Mouse (Mus musculus) limb, embryonic 14.5 days (tissue): Measurements from ENCODE around the gene Cdh4. TPM values are rescaled to one million over a fixed set of nuclear protein-coding genes. Genes with fewer than 3 reads are reported as not detected.

Source experiments
- ATAC-seq: fragments of 200-750 bp; cut with Nextera tagmentation; 2 replicates; pipeline ENCODE4 v1.8.0; 2017; ENCODE audit warnings: low read depth, moderate number of reproducible peaks, moderate TSS enrichment; ENCODE audit not compliant: low FRiP score
- DNase-seq: peaks from one replicate; pipeline ENCODE4 v3.0.0-alpha.2; 2015; ENCODE audit warnings: low spot score
- H3K27ac ChIP-seq: fragments of 300-500 bp; sonication (generic); replicated peaks from 2 replicates; pipeline ENCODE4 v1.5.1; 2014; ENCODE audit warnings: low read depth, mild to moderate bottlenecking, low read length, moderate library complexity, mixed read lengths
- H3K27me3 ChIP-seq: fragments of 300-500 bp; sonication (generic); 2 replicates; pipeline ENCODE4 v1.6.1; 2014; ENCODE audit warnings: low read length, mixed read lengths; ENCODE audit not compliant: control insufficient read depth, insufficient read depth
- H3K36me3 ChIP-seq: fragments of 300-500 bp; sonication (generic); 2 replicates; pipeline ENCODE4 v1.6.1; 2014; ENCODE audit warnings: mild to moderate bottlenecking, low read length, moderate library complexity, mixed read lengths; ENCODE audit not compliant: control insufficient read depth, insufficient read depth
- H3K4me1 ChIP-seq: fragments of 300-500 bp; sonication (generic); 2 replicates; pipeline ENCODE4 v1.6.1; 2014; ENCODE audit warnings: antibody characterized with exemption, low read length, mixed read lengths; ENCODE audit not compliant: control insufficient read depth, insufficient read depth
- H3K4me2 ChIP-seq: fragments of 300-500 bp; sonication (generic); replicated peaks from 2 replicates; pipeline ENCODE4 v1.6.1; 2014; ENCODE audit warnings: low read depth, mild to moderate bottlenecking, low read length, moderate library complexity; ENCODE audit not compliant: severe bottlenecking
- H3K4me3 ChIP-seq: fragments of 300-500 bp; sonication (generic); replicated peaks from 2 replicates; pipeline ENCODE4 v1.5.1; 2014; ENCODE audit warnings: low read length
- H3K9ac ChIP-seq: fragments of 300-500 bp; sonication (generic); 2 replicates; pipeline ENCODE4 v1.6.1; 2014; ENCODE audit warnings: mild to moderate bottlenecking, low read depth, low read length, moderate library complexity; ENCODE audit not compliant: severe bottlenecking
- H3K9me3 ChIP-seq: fragments of 300-500 bp; sonication (generic); 2 replicates; pipeline ENCODE4 v1.6.1; 2016; ENCODE audit warnings: low read length; ENCODE audit not compliant: control insufficient read depth
- POLR2A ChIP-seq: fragments of 200-500 bp; IDR thresholded peaks from 2 replicates; pipeline ENCODE4 v1.8.0; 2012; ENCODE audit warnings: inconsistent platforms, mild to moderate bottlenecking, moderate library complexity, borderline replicate concordance; ENCODE audit not compliant: insufficient read depth, insufficient read length; ENCODE audit errors: extremely low read depth
- WGBS: fragments of 180-500 bp; shearing (Covaris S2); extraction: QIAGEN DNeasy Blood & Tissue Kit; methylation state at CpG from one replicate; pipeline ENCODE4 v1.1.7; 2014; 5-methylcytosine and 5-hydroxymethylcytosine counted together
- polyA plus RNA-seq, 2 experiments: library from polyadenylated mRNA; depleted of rRNA in 1 of 2; stranded (reverse) in 1 of 2; unstranded in 1 of 2; fragments of >200 nt; fragmentation: Nextera tagmentation in 1 of 2; extraction: Ambion mirVana in 1 of 2; gene quantifications; 2 replicates each; pipeline versions ENCODE4 v1.2.1 to v1.2.3; 2012 to 2014

Gene Cdh4
- polyA plus RNA-seq, 2 experiments = 7.5 to 9.0 TPM

DNA sequence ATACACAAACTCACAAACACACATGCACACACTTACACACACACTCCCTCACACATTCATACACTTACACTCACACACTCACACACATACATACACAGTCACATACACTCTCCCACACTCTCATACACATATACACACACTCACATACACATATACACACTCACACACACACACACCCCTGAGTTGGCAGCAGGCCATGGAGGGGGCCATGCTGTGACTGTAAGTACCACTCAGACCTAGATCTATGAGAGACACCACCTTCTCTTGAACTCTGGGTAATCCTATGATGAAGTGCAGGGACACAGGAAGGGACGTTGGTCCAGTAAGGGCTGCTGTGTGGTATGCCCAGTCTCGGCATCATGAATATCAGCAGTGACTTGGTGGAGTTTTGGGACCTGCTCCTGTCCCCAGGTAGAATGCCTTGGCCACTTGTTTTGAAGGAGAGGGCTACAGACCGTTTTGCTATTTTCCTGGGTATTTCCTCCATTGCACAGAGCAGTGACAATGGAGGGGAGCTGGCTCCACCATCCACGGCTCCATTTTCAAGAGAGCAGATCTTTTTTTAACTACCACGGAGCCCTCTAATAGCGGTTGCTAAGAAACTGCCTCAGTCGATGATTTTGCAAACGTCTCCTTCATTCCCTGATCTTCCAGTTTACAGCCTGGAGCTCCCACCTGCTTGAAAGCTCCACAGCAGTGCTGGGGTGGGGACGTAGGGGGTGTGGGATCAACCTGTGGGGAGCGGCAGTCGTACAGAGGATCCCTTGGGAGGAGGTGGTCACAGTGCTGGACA lies 371.0 kb downstream of the Cdh4 start:
- ATAC-seq (no peak), DNase-seq (no peak)
- Histone ChIP-seq H3K9me3 (no peaks in the 10 kb centered on the region), H3K4me2 (no peak overlapping the region), H3K4me3 (no peak overlapping the region), H3K36me3 (no peaks in the 10 kb centered on the region), H3K27me3 (no peaks in the 10 kb centered on the region), H3K27ac (no peak overlapping the region), H3K9ac (no peak overlapping the region), H3K4me1 (0 out of 2 replicates have a peak, but pooled peaks cover 4% of the 10 kb centered on the region)
- 56% methylated on average over 11 of the region's 11 CpGs for WGBS
- no peak for TF ChIP-seq POLR2A

DNA sequence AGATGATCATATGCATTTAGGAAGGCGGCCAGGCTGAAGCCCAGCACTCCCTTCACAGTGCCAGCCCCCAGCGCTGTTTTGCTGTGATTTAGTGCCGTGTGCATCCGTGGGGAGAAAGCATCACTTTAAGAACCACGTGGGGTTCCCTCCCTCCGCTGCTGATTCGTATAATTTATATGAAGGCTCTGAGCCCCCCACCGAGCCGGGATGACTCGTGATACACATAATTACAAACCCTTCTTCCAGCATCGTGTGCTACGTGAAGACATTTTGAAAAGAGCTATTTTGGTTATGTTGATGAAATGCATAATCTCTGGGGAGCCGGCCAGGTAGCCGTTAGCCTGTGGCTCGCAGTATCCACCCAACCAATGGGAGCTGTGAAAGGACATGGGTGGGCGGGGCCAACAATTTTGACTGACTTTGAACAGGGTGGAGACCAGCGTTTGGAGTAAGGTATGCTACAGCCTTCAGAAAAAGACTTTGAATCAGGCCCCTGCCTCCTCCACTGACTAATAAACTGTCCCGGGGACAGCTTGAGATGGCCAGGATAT lies 382.6 kb downstream of the Cdh4 start:
- 31% methylated on average over 18 of the region's 18 CpGs for WGBS
- Histone ChIP-seq H3K36me3 (no peaks in the 10 kb centered on the region), H3K27ac (no peak overlapping the region), H3K4me1 (no peaks in the 10 kb centered on the region; the same call in 1 of the 2 replicates), H3K4me3 (no peak overlapping the region), H3K9me3 (no peaks in the 10 kb centered on the region), H3K27me3 (no peaks in the 10 kb centered on the region), H3K9ac (no peak overlapping the region), H3K4me2 (0 out of 2 replicates have a peak overlapping the region, but pooled peaks have one; percentile 8)
- DNase-seq (no peak), ATAC-seq (0 out of 2 replicates have a peak, but pooled peaks have one; percentile 17)
- TF ChIP-seq POLR2A = no peak

DNA sequence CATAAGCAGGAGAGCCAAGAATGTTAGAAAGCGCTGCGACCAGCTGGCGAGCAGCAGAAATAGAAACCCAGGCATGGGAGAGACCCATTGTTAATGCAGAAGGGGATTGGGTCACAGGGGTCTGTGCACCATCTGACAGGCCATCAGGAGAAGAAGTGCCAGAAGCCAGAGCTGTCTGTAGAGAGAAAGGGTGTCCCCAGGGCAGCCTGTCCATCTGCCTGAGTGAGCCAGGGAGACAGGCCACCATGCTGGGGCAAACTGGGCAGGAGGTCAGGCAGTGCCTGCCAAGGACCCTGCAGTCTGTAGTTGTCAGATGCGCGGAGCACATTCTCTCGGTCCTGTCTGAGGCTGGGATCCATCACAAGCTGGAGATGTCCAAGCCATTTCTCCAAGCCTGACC lies 386.7 kb downstream of the Cdh4 start:
- WGBS = 79% methylated on average over 6 of the region's 6 CpGs
- Histone ChIP-seq H3K4me3 (no peak overlapping the region), H3K4me2 (no peak overlapping the region), H3K9ac (no peak overlapping the region), H3K27me3 (no peaks in the 10 kb centered on the region), H3K4me1 (no peaks in the 10 kb centered on the region; the same call in 1 of the 2 replicates), H3K36me3 (no peaks in the 10 kb centered on the region), H3K27ac (no peak overlapping the region), H3K9me3 (no peaks in the 10 kb centered on the region)
- no peak for TF ChIP-seq POLR2A
- ATAC-seq = no peak
- DNase-seq = no peak

DNA sequence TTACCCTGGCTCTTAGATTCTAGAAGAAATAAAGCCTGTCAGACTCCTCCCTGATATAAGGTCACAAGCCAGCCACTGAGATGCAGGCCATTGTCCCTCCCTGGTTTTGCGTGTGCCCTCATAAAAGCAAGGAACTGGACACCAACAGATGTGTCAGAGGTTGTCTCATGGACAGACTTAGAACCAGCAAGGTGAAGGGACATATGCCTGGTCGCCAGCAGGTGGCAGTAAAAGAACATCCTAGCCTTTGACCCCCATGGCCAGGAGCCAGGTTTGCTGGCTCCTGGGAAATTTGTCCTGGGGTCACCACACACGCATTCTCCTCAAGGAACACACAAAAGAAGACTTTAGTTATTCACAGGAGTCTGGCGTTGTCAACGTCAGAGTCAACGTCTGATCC lies 387.7 kb downstream of the Cdh4 start:
- Histone ChIP-seq H3K9ac (no peak overlapping the region), H3K4me1 (peaks cover 6% of the 10 kb centered on the region), H3K4me2 (no peak overlapping the region), H3K4me3 (no peak overlapping the region), H3K27me3 (no peaks in the 10 kb centered on the region), H3K27ac (no peak overlapping the region), H3K9me3 (no peaks in the 10 kb centered on the region), H3K36me3 (no peaks in the 10 kb centered on the region)
- no peak for TF ChIP-seq POLR2A
- ATAC-seq (no peak), DNase-seq (no peak)
- 24% methylated on average over 6 of the region's 6 CpGs for WGBS

DNA sequence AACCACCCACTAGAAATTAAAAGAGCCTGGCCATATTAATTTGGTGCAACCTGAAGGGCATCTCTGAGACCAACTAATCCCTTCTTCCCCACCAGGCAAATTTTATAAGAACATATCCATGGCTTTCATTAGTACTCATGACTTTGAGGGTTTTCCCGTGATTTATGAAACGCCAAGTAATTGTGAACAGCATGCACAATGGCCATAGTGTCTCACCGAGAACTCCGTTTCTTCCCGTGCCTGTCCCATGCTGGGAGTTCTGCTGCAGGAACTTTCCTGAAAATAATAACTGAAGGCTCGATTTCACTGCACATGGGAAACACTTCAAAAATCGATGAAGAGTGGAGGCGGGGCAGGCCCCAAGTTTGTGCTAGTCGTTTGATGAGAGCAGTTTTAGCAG lies 392.7 kb downstream of the Cdh4 start:
- 20% methylated on average over 9 of the region's 9 CpGs for WGBS
- no peak for TF ChIP-seq POLR2A
- no peak overlapping the region for H3K9ac ChIP-seq
- no peak overlapping the region for H3K4me3 ChIP-seq
- peaks cover 42% of the 10 kb centered on the region for H3K4me1 ChIP-seq
- no peak for ATAC-seq
- no peaks in the 10 kb centered on the region for H3K9me3 ChIP-seq
- H3K36me3 ChIP-seq = no peaks in the 10 kb centered on the region
- no peak for DNase-seq
- no peak overlapping the region for H3K27ac ChIP-seq
- H3K4me2 ChIP-seq = no peak overlapping the region
- H3K27me3 ChIP-seq = no peaks in the 10 kb centered on the region
